Mouse (Mus musculus): ENCODE measurements around the gene P3h3. TPM values are rescaled to one million over a fixed set of nuclear protein-coding genes. Genes with fewer than 3 reads are reported as not detected.
"Not testable (repeated sequence)": the region's sequence is repeated elsewhere in the genome, so short reads cannot be mapped to it uniquely, and the experiment has no call there.

P3h3 gene
- polyA plus RNA-seq, 1 experiment from 2014 or later = 16.4 TPM

GRCm38 (mm10) chr6:124803691-124804090 lies 53.9 kb downstream of the P3h3 start:
- ATAC-seq (ENCODE audit: low FRiP score); H3K36me3 ChIP-seq; H3K27ac ChIP-seq; H3K9ac ChIP-seq; H3K9me3 ChIP-seq; H3K4me2 ChIP-seq; H3K27me3 ChIP-seq; H3K4me3 ChIP-seq: not testable (repeated sequence)
- 98% methylated on average over 4 of the region's 4 CpGs for WGBS
- peaks cover 23% of the 10 kb centered on the region for H3K4me1 ChIP-seq (replicated peaks)

- Histone ChIP-seq H3K36me3 (no peaks in the 10 kb centered on the region), H3K4me3 (no peak overlapping the region), H3K27me3 (peaks cover 3% of the 10 kb centered on the region; the same call in 1 of the 2 replicates), H3K4me1 (replicated peaks) (peaks cover 17% of the 10 kb centered on the region), H3K9me3 (no peaks in the 10 kb centered on the region), H3K4me2 (no peak overlapping the region), H3K9ac (no peak overlapping the region), H3K27ac (no peak overlapping the region)
- ATAC-seq (ENCODE audit: low FRiP score) = no peak
- WGBS = 72% methylated on average over 3 of the region's 3 CpGs
These were observed 54.5 kb downstream of the P3h3 start for GRCm38 (mm10) chr6:124803061-124803460.

- not testable (repeated sequence) for H3K9me3 ChIP-seq; H3K4me3 ChIP-seq; H3K36me3 ChIP-seq; ATAC-seq (ENCODE audit: low FRiP score); H3K27me3 ChIP-seq; H3K27ac ChIP-seq; H3K9ac ChIP-seq; H3K4me2 ChIP-seq
- 12% methylated on average over 7 of the region's 9 CpGs for WGBS
- H3K4me1 ChIP-seq (replicated peaks) = peaks cover 15% of the 10 kb centered on the region
These were observed 55.2 kb downstream of the P3h3 start for GRCm38 (mm10) chr6:124802400-124802799.

GRCm38 (mm10) chr6:124796200-124796599 lies 61.4 kb downstream of the P3h3 start:
- Histone ChIP-seq H3K4me3 (no peak overlapping the region), H3K27me3 (no peaks in the 10 kb centered on the region), H3K4me2 (no peak overlapping the region), H3K9me3 (no peaks in the 10 kb centered on the region), H3K27ac (no peak overlapping the region), H3K36me3 (no peaks in the 10 kb centered on the region), H3K4me1 (replicated peaks) (no peaks in the 10 kb centered on the region), H3K9ac (no peak overlapping the region)
- WGBS = 89% methylated on average over 2 of the region's 2 CpGs
- ATAC-seq (ENCODE audit: low FRiP score) = no peak

- no peaks in the 10 kb centered on the region for H3K4me1 ChIP-seq (replicated peaks)
- WGBS = 69% methylated on average over 4 of the region's 4 CpGs
- H3K9me3 ChIP-seq = no peaks in the 10 kb centered on the region
- H3K27me3 ChIP-seq = no peaks in the 10 kb centered on the region
- H3K27ac ChIP-seq = no peak overlapping the region
- no peak overlapping the region for H3K4me3 ChIP-seq
- ATAC-seq (ENCODE audit: low FRiP score) = no peak
- no peaks in the 10 kb centered on the region for H3K36me3 ChIP-seq
- no peak overlapping the region for H3K4me2 ChIP-seq
- H3K9ac ChIP-seq = no peak overlapping the region
These were observed 61.8 kb downstream of the P3h3 start for GRCm38 (mm10) chr6:124795781-124796180.

GRCm38 (mm10) chr6:124791911-124792310 lies 65.6 kb downstream of the P3h3 start:
- Histone ChIP-seq H3K27me3 (no peaks in the 10 kb centered on the region), H3K9me3 (no peaks in the 10 kb centered on the region), H3K27ac (no peak overlapping the region), H3K4me1 (replicated peaks) (no peaks in the 10 kb centered on the region), H3K9ac (no peak overlapping the region), H3K4me3 (no peak overlapping the region), H3K4me2 (no peak overlapping the region), H3K36me3 (no peaks in the 10 kb centered on the region)
- 82% methylated on average over 3 of the region's 3 CpGs for whole genome bisulfite sequencing
- no peak for ATAC-seq (ENCODE audit: low FRiP score)

Other genes with a start within 250 kb of the P3h3 start
- 0.06 and 0.16 TPM in 2 replicates for gene C1s2, start 221.7 kb downstream of the P3h3 start, polyA plus RNA-seq (2015; fragmentation: Nextera tagmentation; extraction: Ambion mirVana)
- gene Lpcat3, start 194.7 kb downstream of the P3h3 start, polyA plus RNA-seq (2015; fragmentation: Nextera tagmentation; extraction: Ambion mirVana) = 38.5 and 52.2 TPM in 2 replicates
- 111 and 118 TPM in 2 replicates for gene Emg1, start 145.6 kb downstream of the P3h3 start, polyA plus RNA-seq (2015; fragmentation: Nextera tagmentation; extraction: Ambion mirVana)
- 254 and 257 TPM in 2 replicates for gene Phb2, start 145.4 kb downstream of the P3h3 start, polyA plus RNA-seq (2015; fragmentation: Nextera tagmentation; extraction: Ambion mirVana)
- 5.0 and 5.9 TPM in 2 replicates for gene Ptpn6, start 119.0 kb downstream of the P3h3 start, polyA plus RNA-seq (2015; fragmentation: Nextera tagmentation; extraction: Ambion mirVana)
- gene Grcc10, start 116.4 kb downstream of the P3h3 start, polyA plus RNA-seq (2015; fragmentation: Nextera tagmentation; extraction: Ambion mirVana) = 670 and 677 TPM in 2 replicates
- not detected in 2 replicates for gene Gm45234, start 101.7 kb downstream of the P3h3 start, polyA plus RNA-seq (2015; fragmentation: Nextera tagmentation; extraction: Ambion mirVana)
- 21.6 and 22.7 TPM in 2 replicates for gene Atn1, start 101.2 kb downstream of the P3h3 start, polyA plus RNA-seq (2015; fragmentation: Nextera tagmentation; extraction: Ambion mirVana)
- 53.2 and 58.7 TPM in 2 replicates for gene Eno2, start 88.1 kb downstream of the P3h3 start, polyA plus RNA-seq (2015; fragmentation: Nextera tagmentation; extraction: Ambion mirVana)
- gene Lrrc23, start 78.0 kb downstream of the P3h3 start, polyA plus RNA-seq (2015; fragmentation: Nextera tagmentation; extraction: Ambion mirVana) = 4.0 and 6.3 TPM in 2 replicates
- gene Spsb2, start 49.1 kb downstream of the P3h3 start, polyA plus RNA-seq (2015; fragmentation: Nextera tagmentation; extraction: Ambion mirVana) = 7.8 and 8.4 TPM in 2 replicates
- gene Tpi1, start 43.5 kb downstream of the P3h3 start, polyA plus RNA-seq (2015; fragmentation: Nextera tagmentation; extraction: Ambion mirVana) = 361 and 374 TPM in 2 replicates
- gene Usp5, start 28.3 kb downstream of the P3h3 start, polyA plus RNA-seq (2015; fragmentation: Nextera tagmentation; extraction: Ambion mirVana) = 189 and 200 TPM in 2 replicates
- gene Cdca3, start 28.2 kb downstream of the P3h3 start, polyA plus RNA-seq (2015; fragmentation: Nextera tagmentation; extraction: Ambion mirVana) = 42.6 and 51.2 TPM in 2 replicates
- gene Gnb3, start 17.5 kb downstream of the P3h3 start, polyA plus RNA-seq (2015; fragmentation: Nextera tagmentation; extraction: Ambion mirVana) = 0.78 and 1.3 TPM in 2 replicates
- 21.3 and 22.5 TPM in 2 replicates for gene Gpr162, start 6.2 kb upstream of the P3h3 start, polyA plus RNA-seq (2015; fragmentation: Nextera tagmentation; extraction: Ambion mirVana)
- 0.14 and 0.19 TPM in 2 replicates for gene Cd4, start 30.5 kb upstream of the P3h3 start, polyA plus RNA-seq (2015; fragmentation: Nextera tagmentation; extraction: Ambion mirVana)
- gene Lag3, start 54.0 kb upstream of the P3h3 start, polyA plus RNA-seq (2015; fragmentation: Nextera tagmentation; extraction: Ambion mirVana) = 2.4 and 2.6 TPM in 2 replicates
- gene Ptms, start 62.4 kb upstream of the P3h3 start, polyA plus RNA-seq (2015; fragmentation: Nextera tagmentation; extraction: Ambion mirVana) = 744 and 801 TPM in 2 replicates
- gene Mlf2, start 73.6 kb upstream of the P3h3 start, polyA plus RNA-seq (2015; fragmentation: Nextera tagmentation; extraction: Ambion mirVana) = 481 and 505 TPM in 2 replicates
- 89.3 and 94.5 TPM in 2 replicates for gene Cops7a, start 107.8 kb upstream of the P3h3 start, polyA plus RNA-seq (2015; fragmentation: Nextera tagmentation; extraction: Ambion mirVana)
- 29.3 and 31.6 TPM in 2 replicates for gene Pianp, start 138.9 kb upstream of the P3h3 start, polyA plus RNA-seq (2015; fragmentation: Nextera tagmentation; extraction: Ambion mirVana)
- 17.7 and 20.4 TPM in 2 replicates for gene Zfp384, start 151.4 kb upstream of the P3h3 start, polyA plus RNA-seq (2015; fragmentation: Nextera tagmentation; extraction: Ambion mirVana)
- gene Ing4, start 182.0 kb upstream of the P3h3 start, polyA plus RNA-seq (2015; fragmentation: Nextera tagmentation; extraction: Ambion mirVana) = 168 and 175 TPM in 2 replicates
- 17.5 and 19.7 TPM in 2 replicates for gene Acrbp, start 191.9 kb upstream of the P3h3 start, polyA plus RNA-seq (2015; fragmentation: Nextera tagmentation; extraction: Ambion mirVana)
- gene Lpar5, start 210.2 kb upstream of the P3h3 start, polyA plus RNA-seq (2015; fragmentation: Nextera tagmentation; extraction: Ambion mirVana) = 0.55 and 0.65 TPM in 2 replicates
- gene Chd4, start 238.2 kb upstream of the P3h3 start, polyA plus RNA-seq (2015; fragmentation: Nextera tagmentation; extraction: Ambion mirVana) = 123 and 126 TPM in 2 replicates